Mouse (Mus musculus) colon, adult 2 months (tissue): Measurements from ENCODE around the gene Mdh1b. TPM values are rescaled to one million over a fixed set of nuclear protein-coding genes. Genes with fewer than 3 reads are reported as not detected.

Experiments
- polyA plus RNA-seq: library from polyadenylated mRNA; depleted of rRNA; stranded (reverse); fragments of >200 nt; gene quantifications from 2 replicates; pipeline ENCODE4 v1.2.3, GENCODE M21; 2012; rRNA removed

Mdh1b gene
- polyA plus RNA-seq = not detected in 2 replicates

DNA sequence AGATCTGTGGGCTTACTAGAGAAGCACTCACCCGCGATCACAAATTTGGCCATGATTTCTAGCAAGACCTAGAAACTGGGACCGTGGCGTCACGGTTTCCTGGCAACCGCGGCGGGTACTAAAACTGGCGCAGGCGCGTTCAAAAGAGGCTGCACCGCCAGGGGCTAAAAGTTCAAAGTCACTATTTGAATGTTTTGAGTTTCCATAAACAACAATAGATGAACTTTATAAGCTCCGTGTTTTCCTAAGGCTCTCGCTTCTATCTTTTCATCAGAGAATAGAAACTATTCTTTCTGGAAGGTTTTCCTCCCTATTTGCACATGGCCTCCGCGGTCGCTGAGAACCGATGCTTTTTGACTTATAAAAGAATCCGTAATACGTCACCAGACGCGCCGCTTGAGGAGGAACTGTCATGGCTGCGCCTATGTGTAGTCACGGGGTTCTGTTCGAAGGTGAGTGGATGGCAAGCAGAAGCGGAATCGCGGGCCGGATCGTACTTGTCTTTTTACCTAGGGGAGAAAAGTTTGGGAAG is at the start of gene Mdh1b, which contains the start of gene Fastkd2:
Gene Mdh1b (minus strand): TSS at position 79 of the 532 bp plus-strand sequence.
Gene Fastkd2 (plus strand): TSS at position 375 of the 532 bp plus-strand sequence.

DNA sequence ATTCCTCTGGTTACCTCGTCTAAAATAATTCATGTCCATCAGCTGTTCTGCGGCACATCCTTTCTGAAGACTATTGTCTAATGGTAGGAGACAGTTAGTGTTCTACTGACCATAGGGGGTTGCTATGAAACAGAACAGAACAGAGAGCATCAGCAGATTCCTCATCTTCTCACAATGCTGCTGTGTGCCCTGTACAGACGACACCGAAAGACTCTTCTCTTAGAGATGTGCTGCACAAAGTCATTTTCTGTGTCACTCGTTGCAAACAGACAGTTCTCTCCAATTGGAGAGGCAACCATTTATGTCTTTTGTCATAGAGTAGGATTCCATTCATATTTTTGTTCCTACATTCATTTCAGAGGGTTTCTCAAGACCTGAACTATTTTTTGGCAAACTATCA is 39.0 kb upstream of the Mdh1b start, which contains the start of gene 4933402D24Rik:
Gene 4933402D24Rik (minus strand): TSS at position 101 of the 400 bp plus-strand sequence.

DNA sequence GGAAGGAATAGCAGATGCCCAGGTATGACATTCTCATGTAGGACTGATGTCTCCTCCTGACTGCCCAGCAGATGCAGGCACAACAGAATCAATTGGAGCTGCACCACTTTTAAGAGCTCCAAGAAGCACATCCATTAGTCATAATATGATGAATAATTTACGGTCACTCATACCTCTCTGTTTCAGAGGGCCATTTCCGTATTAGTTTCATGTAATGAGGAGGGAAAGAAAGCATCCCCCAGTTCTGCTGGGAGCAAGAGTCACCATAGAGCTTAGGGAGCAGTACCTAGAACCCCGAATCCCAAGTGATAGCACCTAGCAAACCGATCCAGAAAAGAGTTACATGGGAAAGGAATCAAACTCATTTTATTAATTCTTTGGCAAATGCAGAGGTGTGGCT is 43.3 kb downstream of the Mdh1b start, which contains the start of gene Dytn:
Gene Dytn (minus strand): TSS at position 101 of the 400 bp plus-strand sequence.

Other genes with a start within 250 kb of the Mdh1b start
- not detected in 2 replicates for gene Gm39653, start 114.3 kb downstream of the Mdh1b start, polyA plus RNA-seq
- gene Dytn, start 43.4 kb downstream of the Mdh1b start, polyA plus RNA-seq = not detected in 2 replicates
- gene Fastkd2, start 296 bp upstream of the Mdh1b start, polyA plus RNA-seq = 1.2 and 2.0 TPM in 2 replicates
- not detected in 2 replicates for gene 4933402D24Rik, start 38.9 kb upstream of the Mdh1b start, polyA plus RNA-seq